Mouse (Mus musculus) granulocyte monocyte progenitor cell, adult 5-6 weeks (primary cell): Measurements from ENCODE around the gene Vmn1r95. TPM values are rescaled to one million over a fixed set of nuclear protein-coding genes. Genes with fewer than 3 reads are reported as not detected.
"Not testable (repeated sequence)": the region's sequence is repeated elsewhere in the genome, so short reads cannot be mapped to it uniquely, and the experiment has no call there.

Experiments
- ATAC-seq: replicated peaks from 2 replicates; pipeline ENCODE4 v1.8.0; 2016; ENCODE audit warnings: mild to moderate bottlenecking, moderate TSS enrichment, inconsistent platforms; ENCODE audit not compliant: poor library complexity, severe bottlenecking
- total RNA-seq, 2 experiments: library from RNA; stranded (forward) in 1 of 2; stranded (reverse) in 1 of 2; fragments of 200-712, 200-1000 nt in 1 of 2; fragments of >200 nt in 1 of 2; fragmentation: Nextera tagmentation in 1 of 2; gene quantifications; 2 replicates each; pipeline ENCODE4 v1.2.3; 2014 to 2017

Vmn1r95 gene
- not detected in 2 replicates for total RNA-seq (2014; fragmentation: Nextera tagmentation)
- total RNA-seq (2017): not detected in 2 replicates

GRCm38 (mm10) chr7:20193410-20193809 is at the start of gene Vmn1r95:
TSS of gene Vmn1r95 (plus strand) at chr7:20193710.
- ATAC-seq: not testable (repeated sequence)

GRCm38 (mm10) chr7:20168277-20168676 is 25.2 kb upstream of the Vmn1r95 start, which contains the start of gene Vmn1r94:
TSS of gene Vmn1r94 (minus strand) at chr7:20168377.
- not testable (repeated sequence) for ATAC-seq

- ATAC-seq: not testable (repeated sequence)
Observed at GRCm38 (mm10) chr7:20205507-20205906, 12.0 kb downstream of the Vmn1r95 start, which contains the start of gene Gm6164. TSS of gene Gm6164 (minus strand) at chr7:20205607.

- ATAC-seq: not testable (repeated sequence)
Observed at GRCm38 (mm10) chr7:20233728-20234127, 40.2 kb downstream of the Vmn1r95 start, which contains the start of gene Gm4498. TSS of gene Gm4498 (minus strand) at chr7:20233828.

Other genes with a start within 250 kb of the Vmn1r95 start
- 3.4 TPM in 1 of 2 replicates, not detected in the other for gene Igsf23, start 243.0 kb upstream of the Vmn1r95 start, total RNA-seq (2014; fragmentation: Nextera tagmentation)
- not detected in 2 replicates for gene Igsf23, start 243.0 kb upstream of the Vmn1r95 start, total RNA-seq (2017)
- not detected in 2 replicates for gene Ceacam20, start 228.3 kb upstream of the Vmn1r95 start, total RNA-seq (2014; fragmentation: Nextera tagmentation)
- gene Ceacam20, start 228.3 kb upstream of the Vmn1r95 start, total RNA-seq (2017): not detected in 2 replicates
- not detected in 2 replicates for gene Nlrp9b, start 202.2 kb upstream of the Vmn1r95 start, total RNA-seq (2014; fragmentation: Nextera tagmentation)
- not detected in 2 replicates for gene Nlrp9b, start 202.2 kb upstream of the Vmn1r95 start, total RNA-seq (2017)
- not detected in 2 replicates for gene Vmn1r91, start 94.0 kb upstream of the Vmn1r95 start, total RNA-seq (2014; fragmentation: Nextera tagmentation)
- gene Vmn1r91, start 94.0 kb upstream of the Vmn1r95 start, total RNA-seq (2017): not detected in 2 replicates
- gene Gm16442, start 71.1 kb upstream of the Vmn1r95 start, total RNA-seq (2014; fragmentation: Nextera tagmentation): not detected in 2 replicates
- gene Gm16442, start 71.1 kb upstream of the Vmn1r95 start, total RNA-seq (2017): not detected in 2 replicates
- gene Vmn1r93, start 54.6 kb upstream of the Vmn1r95 start, total RNA-seq (2014; fragmentation: Nextera tagmentation): not detected in 2 replicates
- gene Vmn1r93, start 54.6 kb upstream of the Vmn1r95 start, total RNA-seq (2017): not detected in 2 replicates
- not detected in 2 replicates for gene Vmn1r94, start 25.3 kb upstream of the Vmn1r95 start, total RNA-seq (2014; fragmentation: Nextera tagmentation)
- not detected in 2 replicates for gene Vmn1r94, start 25.3 kb upstream of the Vmn1r95 start, total RNA-seq (2017)
- not detected in 2 replicates for gene Gm6164, start 11.9 kb downstream of the Vmn1r95 start, total RNA-seq (2014; fragmentation: Nextera tagmentation)
- gene Gm6164, start 11.9 kb downstream of the Vmn1r95 start, total RNA-seq (2017): not detected in 2 replicates
- not detected in 2 replicates for gene Gm4498, start 40.1 kb downstream of the Vmn1r95 start, total RNA-seq (2014; fragmentation: Nextera tagmentation)
- gene Gm4498, start 40.1 kb downstream of the Vmn1r95 start, total RNA-seq (2017): not detected in 2 replicates
- not detected in 2 replicates for gene Gm5890, start 69.1 kb downstream of the Vmn1r95 start, total RNA-seq (2014; fragmentation: Nextera tagmentation)
- not detected in 2 replicates for gene Gm5890, start 69.1 kb downstream of the Vmn1r95 start, total RNA-seq (2017)
- gene Gm4133, start 140.4 kb downstream of the Vmn1r95 start, total RNA-seq (2014; fragmentation: Nextera tagmentation): not detected in 2 replicates
- not detected in 2 replicates for gene Gm4133, start 140.4 kb downstream of the Vmn1r95 start, total RNA-seq (2017)
- not detected in 2 replicates for gene Gm5728, start 181.7 kb downstream of the Vmn1r95 start, total RNA-seq (2014; fragmentation: Nextera tagmentation)
- gene Gm5728, start 181.7 kb downstream of the Vmn1r95 start, total RNA-seq (2017): not detected in 2 replicates
- not detected in 2 replicates for gene Vmn1r100, start 224.2 kb downstream of the Vmn1r95 start, total RNA-seq (2014; fragmentation: Nextera tagmentation)
- not detected in 2 replicates for gene Vmn1r100, start 224.2 kb downstream of the Vmn1r95 start, total RNA-seq (2017)
- not detected in 2 replicates for gene Vmn1r101, start 248.9 kb downstream of the Vmn1r95 start, total RNA-seq (2014; fragmentation: Nextera tagmentation)
- not detected in 2 replicates for gene Vmn1r101, start 248.9 kb downstream of the Vmn1r95 start, total RNA-seq (2017)